Mouse (Mus musculus) liver, adult 2 months (tissue): ENCODE data around the gene Tsnaxip1.

Source experiments
- CTCF ChIP-seq: fragments of 200-500 bp; IDR thresholded peaks from 2 replicates; pipeline ENCODE4 v1.5.1; 2011; ENCODE audit warnings: low read depth, low read length, control low read depth
- POLR2A ChIP-seq: fragments of 200-500 bp; IDR thresholded peaks from 2 replicates; pipeline ENCODE4 v1.6.1; 2011; ENCODE audit warnings: low read length, control low read depth; ENCODE audit not compliant: insufficient read depth; ENCODE audit errors: extremely low read depth

DNA sequence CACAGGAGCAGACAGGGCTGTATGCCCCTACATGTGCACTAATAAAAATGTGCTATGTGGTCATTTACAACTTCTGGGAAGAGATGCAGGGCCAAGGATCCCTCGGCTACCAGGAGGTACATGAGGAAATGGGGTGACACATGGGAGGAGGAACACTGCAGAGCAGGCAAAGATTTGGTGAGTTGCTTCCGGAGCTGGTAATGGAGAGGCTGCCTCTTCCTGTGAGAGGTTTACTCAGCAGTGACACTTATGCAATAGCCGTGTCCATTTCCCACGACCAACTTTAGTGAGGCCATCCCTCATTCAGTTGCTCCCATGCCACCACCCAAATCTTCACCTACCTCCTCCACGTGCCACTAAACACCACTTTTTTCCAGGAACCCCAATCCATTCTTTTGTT, 47.2 kb upstream of the Tsnaxip1 start:
- no peak for TF ChIP-seq POLR2A
- TF ChIP-seq CTCF, result no peak
